Mouse (Mus musculus) erythroblast, adult 5-6 weeks (primary cell): ENCODE data around the gene Gga2. TPM values are rescaled to one million over a fixed set of nuclear protein-coding genes. Genes with fewer than 3 reads are reported as not detected.

Experiments
- ATAC-seq: replicated peaks from 2 replicates; pipeline ENCODE4 v1.8.0; 2016; ENCODE audit warnings: moderate number of reproducible peaks, mild to moderate bottlenecking, moderate TSS enrichment, inconsistent platforms; ENCODE audit not compliant: poor library complexity, low FRiP score, severe bottlenecking
- total RNA-seq, 2 experiments: library from RNA; stranded (forward) in 1 of 2; stranded (reverse) in 1 of 2; fragments of 150-400 nt in 1 of 2; fragments of 200-764, 138-1000 nt in 1 of 2; gene quantifications; 2 replicates each; pipeline versions ENCODE4 v1.2.3 to v1.2.4; 2015 to 2017; ENCODE audit warnings: low replicate concordance in 2 of 2

The Gga2 gene
- total RNA-seq, 2 experiments from 2014 or later = 3.2 to 5.4 TPM

GRCm38 (mm10) chr7:122015105-122015504, 5.9 kb downstream of the Gga2 start:
- no peak for ATAC-seq

DNA sequence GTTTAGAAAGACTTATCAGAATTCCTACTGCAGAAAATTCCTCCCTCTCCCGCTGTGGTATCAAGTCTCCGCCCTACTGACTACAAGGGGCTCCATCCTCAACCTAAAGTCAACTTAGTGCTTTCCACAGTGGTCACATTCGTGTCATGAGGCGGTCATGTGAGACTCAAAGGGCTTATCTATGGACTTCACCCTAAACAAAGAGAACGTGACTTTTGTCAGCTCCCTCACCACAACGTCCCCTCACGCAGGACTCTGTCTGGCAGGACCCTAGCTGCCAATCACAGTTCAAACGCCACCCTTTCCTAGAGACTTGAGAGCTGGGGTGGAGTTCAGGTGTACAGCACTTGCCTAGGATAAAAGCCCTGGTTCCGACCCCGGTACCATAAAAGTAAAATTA, 8.1 kb downstream of the Gga2 start:
- ATAC-seq = no peak

GRCm38 (mm10) chr7:122012370-122012769, 8.7 kb downstream of the Gga2 start:
- ATAC-seq = no peak

- no peak for ATAC-seq
Observed at GRCm38 (mm10) chr7:122000396-122000795, 20.6 kb downstream of the Gga2 start.

GRCm38 (mm10) chr7:121995961-121996360, 25.1 kb downstream of the Gga2 start:
- ATAC-seq = no peak

GRCm38 (mm10) chr7:121981307-121981871, 39.6 kb downstream of the Gga2 start, which contains the start of gene Cog7:
Gene Cog7, minus strand, starts transcription at chr7:121981711.
- peak; percentile 95 for ATAC-seq

DNA sequence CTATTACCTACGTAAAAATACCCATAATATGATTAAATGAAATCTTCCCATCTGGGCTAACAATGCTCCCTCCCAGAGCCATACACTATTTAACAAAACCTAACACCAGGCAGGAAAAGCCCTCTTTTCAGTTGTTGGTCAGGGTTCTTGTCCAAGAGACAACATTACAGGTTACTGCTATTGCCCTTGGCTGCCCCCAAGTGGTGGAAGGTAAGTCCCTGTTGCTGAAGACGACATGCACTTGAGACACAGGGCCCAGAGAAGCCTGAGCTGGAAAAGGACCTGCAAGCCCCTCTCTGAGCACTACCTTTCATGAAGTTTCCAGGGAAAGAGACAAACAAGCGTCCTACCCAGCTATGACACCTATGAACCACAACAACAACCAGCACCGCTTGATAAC, 46.0 kb downstream of the Gga2 start:
- peak; percentile 66; the same call in 1 of the 2 replicates for ATAC-seq

DNA sequence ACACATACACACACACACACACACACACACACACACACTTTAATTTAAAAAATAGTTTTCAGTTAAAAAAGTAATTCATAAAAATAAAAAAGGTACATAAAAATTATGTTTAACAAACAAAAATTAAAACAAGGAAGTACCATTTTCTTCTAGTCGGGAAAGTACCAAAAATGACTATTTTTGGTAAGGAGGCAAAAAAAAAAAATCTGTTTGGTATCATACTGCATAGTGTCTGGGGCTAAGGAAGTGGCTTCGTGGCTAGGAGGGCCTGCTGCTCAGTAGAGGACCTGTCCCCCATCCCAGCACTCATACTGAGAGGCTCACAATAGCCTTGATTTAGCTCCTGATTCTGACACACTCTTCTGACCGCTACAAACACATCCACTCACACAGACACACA, 49.3 kb downstream of the Gga2 start:
- no peak for ATAC-seq

DNA sequence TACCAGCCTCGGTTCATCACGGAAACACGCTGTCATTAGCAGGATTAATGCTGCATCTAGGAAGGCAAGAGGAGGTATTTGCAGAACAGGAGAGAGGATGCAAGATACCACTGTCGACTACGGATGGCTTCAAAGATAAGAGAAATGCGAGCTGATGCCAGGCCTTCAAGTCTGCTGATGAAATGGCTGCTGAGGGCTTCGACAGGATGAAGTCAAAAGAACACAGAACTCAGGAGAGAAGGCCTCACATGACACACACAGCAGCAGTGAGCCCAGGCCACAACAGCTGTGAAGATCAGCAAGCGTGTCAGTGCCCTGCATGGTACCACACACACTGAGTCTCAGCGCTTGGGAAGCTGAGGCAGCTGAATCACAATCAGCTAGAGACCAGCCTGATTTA, 50.8 kb downstream of the Gga2 start:
- ATAC-seq = no peak

DNA sequence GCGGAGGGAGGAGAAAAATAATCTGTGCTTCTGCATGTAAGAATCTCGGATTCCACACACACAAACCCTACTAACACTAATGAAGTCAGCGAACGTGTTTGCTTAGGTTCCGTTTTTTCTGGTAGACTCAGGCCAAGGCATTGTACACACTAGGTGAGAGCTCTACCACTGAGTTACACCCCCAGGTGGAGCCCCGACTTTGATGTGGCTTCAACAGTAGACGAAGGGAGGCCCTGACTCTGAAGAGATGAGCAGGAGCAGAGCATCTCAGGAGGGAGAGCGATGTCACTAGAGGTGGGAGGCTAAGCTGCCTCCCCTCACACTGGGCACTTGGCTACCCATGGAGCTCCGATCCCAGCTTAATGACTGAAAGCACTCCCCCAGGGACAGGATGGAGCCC, 52.2 kb downstream of the Gga2 start:
- no peak for ATAC-seq

- ATAC-seq = no peak
Observed at GRCm38 (mm10) chr7:121968242-121968641, 52.8 kb downstream of the Gga2 start.

GRCm38 (mm10) chr7:121966169-121966568, 54.9 kb downstream of the Gga2 start:
- ATAC-seq = no peak

- no peak for ATAC-seq
Observed at GRCm38 (mm10) chr7:121963883-121964398, 57.1 kb downstream of the Gga2 start.

- no peak for ATAC-seq
Observed at GRCm38 (mm10) chr7:121962571-121962959, 58.5 kb downstream of the Gga2 start.

DNA sequence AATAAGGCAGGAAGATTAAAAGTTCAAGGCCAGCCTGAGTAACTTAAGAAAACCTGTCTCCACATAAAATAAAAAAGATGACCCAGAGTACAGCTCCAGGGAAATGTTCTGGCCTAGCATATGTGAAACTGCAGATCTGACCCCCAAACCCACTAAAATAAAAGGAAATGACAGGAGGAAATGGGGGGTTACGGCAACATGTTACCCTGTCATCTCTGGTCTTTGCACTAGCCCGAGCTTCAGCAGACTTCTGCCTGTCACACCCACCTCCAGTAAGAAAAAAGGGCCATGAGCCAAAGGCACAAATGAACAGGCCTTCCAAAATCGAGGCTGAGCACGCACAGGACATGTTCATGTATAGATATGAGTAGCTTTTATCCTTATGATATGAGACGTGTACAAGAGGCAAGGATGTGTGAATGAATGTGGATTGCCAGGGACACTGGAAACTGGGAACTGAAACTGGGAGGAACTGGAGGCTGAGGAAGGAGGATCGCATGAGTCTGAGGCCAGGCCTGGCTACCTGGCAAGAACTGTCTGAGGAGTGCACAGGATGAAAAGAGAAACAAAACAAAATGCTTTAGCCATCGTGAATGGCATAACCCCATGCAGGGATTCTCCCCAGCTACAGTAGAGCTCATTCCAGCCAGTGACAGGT, 59.0 kb downstream of the Gga2 start:
- 0 out of 2 replicates have a peak, but pooled peaks have one; percentile 27 for ATAC-seq

DNA sequence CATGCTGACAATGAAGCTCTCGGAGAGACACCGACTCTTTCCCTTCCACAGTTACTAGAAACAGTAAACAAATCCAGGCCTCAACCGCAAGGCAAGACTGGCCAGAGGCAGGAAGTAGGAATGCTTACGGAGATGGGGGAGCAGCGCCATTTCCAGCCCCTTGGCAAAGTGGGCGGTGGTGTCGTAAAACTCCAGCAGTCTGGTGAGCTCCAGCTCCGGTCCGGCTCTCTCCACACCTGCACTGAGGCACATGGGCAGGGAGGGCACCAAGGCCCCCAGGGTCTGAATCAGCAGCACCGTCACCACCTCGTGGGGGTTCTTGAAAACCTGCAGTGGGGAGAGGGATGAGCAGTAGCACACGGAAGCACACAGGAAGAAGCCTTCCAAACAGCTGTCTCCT, 65.2 kb downstream of the Gga2 start:
- ATAC-seq = no peak

DNA sequence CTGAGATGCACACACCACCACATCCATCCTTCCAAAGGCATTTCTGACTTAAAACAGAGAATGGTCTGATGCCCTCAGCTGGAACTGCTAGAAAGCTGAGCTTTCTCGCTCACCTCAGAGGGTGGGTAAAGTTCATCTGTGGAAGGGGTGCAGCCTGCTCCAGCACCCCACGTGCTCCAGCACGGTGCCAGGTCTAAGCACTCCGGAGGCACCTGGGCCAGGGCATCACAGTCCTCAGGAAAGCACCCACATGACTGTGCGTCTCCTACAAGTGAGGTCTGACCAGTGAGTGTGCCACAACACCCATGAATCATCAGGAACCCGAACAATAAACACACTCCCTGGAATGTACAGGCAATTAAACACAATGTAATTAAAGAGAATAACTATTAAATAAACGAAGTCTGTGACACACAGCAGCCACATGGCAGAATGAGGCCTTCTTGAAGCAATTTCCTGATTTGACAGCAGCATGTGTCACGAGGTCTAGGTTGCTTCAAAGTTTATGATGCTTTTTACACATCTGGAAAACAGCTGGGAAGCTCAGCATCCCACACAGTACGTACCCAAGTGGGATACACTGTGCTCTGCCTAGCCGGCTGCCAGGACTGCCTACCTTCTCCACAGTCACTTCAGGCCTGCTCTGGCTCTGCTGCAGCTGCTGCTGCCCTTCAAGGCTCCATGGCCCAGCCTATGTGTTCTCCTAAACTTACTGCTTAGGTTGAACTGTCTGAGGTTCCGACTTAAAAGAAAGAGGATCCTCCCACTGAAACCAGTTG, 65.9 kb downstream of the Gga2 start:
- no peak for ATAC-seq

GRCm38 (mm10) chr7:121947513-121947912, 73.5 kb downstream of the Gga2 start:
- ATAC-seq = no peak

- ATAC-seq = no peak
Observed at GRCm38 (mm10) chr7:121946196-121946595, 74.8 kb downstream of the Gga2 start.

DNA sequence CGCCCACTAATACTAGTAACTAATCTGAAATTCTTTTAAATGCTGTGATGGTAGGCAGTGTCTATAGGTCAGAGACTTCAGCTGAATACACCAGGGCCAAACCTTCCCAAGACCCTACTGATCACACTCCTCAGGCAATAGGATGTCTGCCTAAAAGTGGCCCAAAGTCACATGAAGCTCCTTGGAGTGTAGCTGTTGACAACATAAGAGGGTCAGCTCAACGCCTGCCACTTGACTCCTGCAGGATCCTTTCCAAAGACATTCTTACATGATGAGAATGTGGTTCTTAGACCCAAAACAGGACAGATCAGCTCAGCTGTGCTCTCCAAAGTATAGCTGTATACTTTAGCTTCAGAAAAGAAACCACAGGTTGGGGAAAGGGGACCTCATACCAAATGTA, 78.7 kb downstream of the Gga2 start:
- ATAC-seq = no peak

- no peak for ATAC-seq
Observed at GRCm38 (mm10) chr7:121941640-121942039, 79.4 kb downstream of the Gga2 start.
